Mouse (Mus musculus) erythroblast, embryonic 14.5 days (primary cell): ENCODE data around the gene Tnks2.

Source experiments
- GATA1 ChIP-seq: IDR thresholded peaks from 2 replicates; pipeline ENCODE4 v1.6.1; 2012; ENCODE audit warnings: low read length, inconsistent platforms, mixed read lengths
- TAL1 ChIP-seq: IDR thresholded peaks from 3 replicates; pipeline ENCODE4 v1.6.1; 2012; ENCODE audit warnings: low read length, inconsistent platforms, mixed read lengths

GRCm38 (mm10) chr19:36833788-36834531 is at the start of gene Tnks2:
- TF ChIP-seq TAL1 (no peak), GATA1 (no peak)
